Mouse (Mus musculus) adrenal gland, postnatal 36 days (tissue): ENCODE data around the gene Ltbp2. TPM values are rescaled to one million over a fixed set of nuclear protein-coding genes. Genes with fewer than 3 reads are reported as not detected.

ENCODE experiments used
- DNase-seq, 2 experiments: peaks; one replicate each; pipeline ENCODE4 v3.0.0; 2021; ENCODE audit warnings: mixed read lengths in 1 of 2
- total RNA-seq, 2 experiments: library from RNA; stranded (reverse); gene quantifications; 2 replicates each; pipeline ENCODE4 v1.2.3; 2021

Ltbp2 gene
- total RNA-seq, 2 experiments from 2014 or later = 6.5 to 6.6 TPM

- no peak for DNase-seq
Measured at GRCm38 (mm10) chr12:84880091-84880490, 3.8 kb upstream of the Ltbp2 start.

- peak in 1 of 2 experiments; percentile 32 for DNase-seq
Measured at GRCm38 (mm10) chr12:84875761-84876480, 411 bp downstream of the Ltbp2 start.

GRCm38 (mm10) chr12:84873434-84873833 lies 2.9 kb downstream of the Ltbp2 start:
- no peak for DNase-seq

- DNase-seq = no peak
Measured at GRCm38 (mm10) chr12:84872310-84872709, 4.0 kb downstream of the Ltbp2 start.

- DNase-seq = no peak
Measured at GRCm38 (mm10) chr12:84865431-84865830, 10.9 kb downstream of the Ltbp2 start.

DNA sequence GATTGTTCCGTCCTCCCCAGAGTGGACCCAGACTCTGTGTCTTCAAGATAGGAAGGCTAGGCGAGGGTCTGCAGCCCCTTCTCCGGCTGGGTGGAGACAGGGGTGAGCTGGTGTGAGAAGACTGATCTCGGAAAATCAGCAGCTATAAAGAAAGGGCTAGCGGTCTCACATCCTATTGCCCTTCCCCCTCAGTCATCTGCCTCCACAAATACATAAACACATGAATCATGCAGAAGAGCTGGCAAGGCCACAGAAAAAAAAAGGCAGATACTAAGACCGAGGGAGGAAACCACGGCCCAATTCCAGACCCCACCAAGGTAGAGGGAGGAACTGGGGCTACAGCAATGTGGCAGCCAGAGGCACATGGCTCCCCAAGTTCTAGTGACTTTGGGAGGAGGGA lies 11.5 kb downstream of the Ltbp2 start:
- DNase-seq = peak; percentile 48 to 66

DNA sequence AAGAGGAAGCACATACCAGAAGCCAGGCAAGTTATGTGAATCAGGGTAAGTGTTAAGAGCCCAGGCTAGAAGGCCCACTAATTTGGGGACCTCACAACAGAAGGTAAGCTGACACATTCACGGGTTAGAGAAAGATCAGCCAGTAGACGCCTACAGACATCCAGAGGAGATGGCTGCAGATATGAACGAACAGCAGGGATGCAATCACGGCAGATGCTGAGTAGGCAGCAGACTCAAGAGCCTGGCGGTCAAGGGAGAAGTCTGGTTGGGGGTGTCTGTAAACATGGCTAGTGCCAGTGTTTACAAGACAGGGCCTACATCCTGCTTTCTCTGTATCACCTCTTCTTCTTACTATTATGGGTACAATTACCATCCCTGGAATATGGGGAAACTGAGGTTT lies 13.1 kb downstream of the Ltbp2 start:
- no peak for DNase-seq

DNA sequence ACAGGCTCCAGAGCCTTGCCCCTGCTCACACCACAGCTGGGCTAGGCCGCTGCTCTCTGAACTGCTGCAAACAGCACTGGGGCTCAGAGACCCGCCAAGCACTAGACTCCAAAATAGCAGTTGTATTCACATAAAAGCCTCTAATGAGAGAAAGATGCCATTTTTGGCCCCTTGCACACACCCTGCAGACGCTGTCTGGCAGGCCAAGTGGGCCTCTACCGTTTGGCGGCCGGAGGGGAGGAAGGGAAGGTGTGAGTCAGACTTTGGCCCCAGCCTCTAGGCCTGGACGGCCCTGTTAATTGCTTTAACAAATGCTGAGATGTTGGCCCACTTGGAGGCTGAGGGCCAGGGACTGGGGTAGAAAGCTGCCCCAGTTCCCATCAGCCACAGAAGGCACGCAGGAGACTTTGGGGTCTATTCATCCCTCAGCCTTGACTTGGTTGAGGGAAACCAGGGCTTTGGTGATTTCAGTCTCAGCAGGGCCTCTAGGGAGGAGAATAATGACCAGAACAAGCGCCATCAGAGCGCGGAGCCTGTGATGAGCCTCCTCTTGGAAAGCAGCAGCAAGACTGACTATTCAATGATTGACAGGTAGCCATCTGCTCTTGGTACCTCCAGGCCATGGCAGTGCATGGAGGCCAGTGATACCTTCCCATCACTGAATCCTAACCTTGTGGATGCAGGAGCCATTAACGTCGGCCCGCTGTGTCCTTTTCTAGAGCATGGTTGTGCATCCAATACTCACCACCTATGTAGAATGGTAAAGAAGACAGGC lies 14.0 kb downstream of the Ltbp2 start:
- peak; percentile 40 to 53 for DNase-seq

- DNase-seq = no peak
Measured at GRCm38 (mm10) chr12:84858149-84859113, 17.9 kb downstream of the Ltbp2 start.

- DNase-seq = no peak
Measured at GRCm38 (mm10) chr12:84857706-84858105, 18.6 kb downstream of the Ltbp2 start.

GRCm38 (mm10) chr12:84856532-84856931 lies 19.8 kb downstream of the Ltbp2 start:
- DNase-seq = no peak

GRCm38 (mm10) chr12:84855084-84855625 lies 21.2 kb downstream of the Ltbp2 start:
- DNase-seq = no peak

- no peak for DNase-seq
Measured at GRCm38 (mm10) chr12:84854392-84855033, 21.8 kb downstream of the Ltbp2 start.

GRCm38 (mm10) chr12:84851403-84852040 lies 24.8 kb downstream of the Ltbp2 start:
- DNase-seq = no peak

GRCm38 (mm10) chr12:84847882-84848281 lies 28.4 kb downstream of the Ltbp2 start:
- no peak for DNase-seq

DNA sequence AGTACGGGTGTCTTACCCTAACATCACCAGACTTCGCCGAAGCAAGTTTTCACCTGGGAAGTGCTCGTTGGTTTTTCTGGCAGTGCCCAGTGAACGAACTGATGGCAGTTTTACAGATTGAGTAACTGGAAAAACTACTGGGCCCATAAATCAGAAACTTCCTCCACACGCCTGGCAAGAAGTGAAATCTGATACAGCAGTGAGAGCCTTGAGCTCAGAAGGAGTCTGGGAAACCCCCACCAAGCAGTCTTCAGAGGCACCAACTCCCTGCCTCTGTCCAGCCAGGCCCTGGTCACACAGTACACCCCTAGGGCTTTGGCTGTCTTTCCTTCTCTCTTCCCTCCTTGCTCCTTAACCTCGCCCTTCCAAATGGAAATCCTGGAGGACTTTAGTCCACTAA lies 28.9 kb downstream of the Ltbp2 start:
- DNase-seq = peak; percentile 39 to 55

GRCm38 (mm10) chr12:84846594-84847014 lies 29.7 kb downstream of the Ltbp2 start:
- peak; percentile 25 to 36 for DNase-seq

DNA sequence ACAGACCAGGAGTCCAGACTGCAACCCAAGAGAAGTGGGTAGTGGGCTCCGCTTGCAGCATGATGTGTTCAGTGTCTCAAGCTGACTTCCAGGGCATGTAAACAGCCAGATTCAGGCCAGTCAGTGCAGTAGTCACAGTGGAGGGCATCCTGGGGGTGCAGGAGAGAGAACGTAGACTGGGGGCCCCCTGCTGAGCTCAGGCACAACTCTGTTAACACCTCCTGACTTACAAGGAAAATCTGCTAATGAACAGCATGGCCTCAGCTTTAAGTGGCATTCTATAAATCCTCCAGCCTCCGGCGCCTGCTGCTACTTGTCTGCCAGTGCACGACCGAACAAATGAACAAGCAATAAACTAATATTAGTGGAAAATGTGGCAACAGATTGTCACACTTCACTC lies 33.6 kb downstream of the Ltbp2 start:
- DNase-seq = no peak

GRCm38 (mm10) chr12:84841158-84842140 lies 34.9 kb downstream of the Ltbp2 start:
- no peak for DNase-seq

DNA sequence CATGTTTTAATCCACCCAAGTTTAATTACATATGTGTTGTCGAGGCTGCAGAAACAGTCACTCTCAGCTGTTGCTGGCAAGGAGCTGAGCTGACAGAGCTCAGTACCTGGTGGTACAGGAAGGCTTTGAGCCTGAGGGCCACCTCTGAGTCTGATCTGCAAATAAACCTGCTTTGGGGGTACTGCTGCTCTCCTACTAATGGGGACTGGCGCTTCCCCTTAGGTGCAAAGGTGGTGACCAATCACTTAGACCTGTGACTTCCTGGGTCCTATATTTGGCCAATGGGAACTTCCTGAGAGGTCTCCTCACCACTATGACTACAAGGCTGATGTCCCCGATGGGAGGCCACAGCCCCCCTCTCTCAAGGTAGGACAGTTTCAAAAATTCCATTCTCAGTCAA lies 35.6 kb downstream of the Ltbp2 start:
- no peak for DNase-seq
